Mouse (Mus musculus) megakaryocyte, adult 5-6 weeks (primary cell): ENCODE results near the gene Clcnkb. TPM values are rescaled to one million over a fixed set of nuclear protein-coding genes. Genes with fewer than 3 reads are reported as not detected.

Experiments used
- ATAC-seq: 2 replicates; pipeline ENCODE4 v1.8.0; 2016; ENCODE audit warnings: mild to moderate bottlenecking, inconsistent platforms; ENCODE audit not compliant: poor library complexity, severe bottlenecking
- total RNA-seq, 2 experiments: library from RNA; stranded (forward) in 1 of 2; stranded (reverse) in 1 of 2; fragments of 153-499, 151-499 nt in 1 of 2; fragments of 221-1000, 200-1000 nt in 1 of 2; gene quantifications; 2 replicates each; pipeline versions ENCODE4 v1.2.3 to v1.2.4; 2015 to 2017

The Clcnkb gene
- total RNA-seq (2015) (not detected in 2 replicates), total RNA-seq (2017) (not detected in 2 replicates)

GRCm38 (mm10) chr4:141415924-141416323, at the start of gene Clcnkb:
Clcnkb (minus strand) TSS chr4:141416014.
- ATAC-seq = no peak

- ATAC-seq = no peak
Observed at GRCm38 (mm10) chr4:141464722-141465121, 48.9 kb upstream of the Clcnkb start.

GRCm38 (mm10) chr4:141463472-141463871, 47.7 kb upstream of the Clcnkb start:
- ATAC-seq = no peak

- no peak for ATAC-seq
Observed at GRCm38 (mm10) chr4:141461576-141461975, 45.8 kb upstream of the Clcnkb start.

- ATAC-seq = no peak
Observed at GRCm38 (mm10) chr4:141461088-141461487, 45.3 kb upstream of the Clcnkb start.

- no peak for ATAC-seq
Observed at GRCm38 (mm10) chr4:141460481-141460880, 44.7 kb upstream of the Clcnkb start.

- ATAC-seq = no peak
Observed at GRCm38 (mm10) chr4:141459766-141460165, 44.0 kb upstream of the Clcnkb start.

- no peak for ATAC-seq
Observed at GRCm38 (mm10) chr4:141458888-141459287, 43.1 kb upstream of the Clcnkb start.

GRCm38 (mm10) chr4:141458236-141458635, 42.4 kb upstream of the Clcnkb start:
- ATAC-seq = no peak

- ATAC-seq = no peak
Observed at GRCm38 (mm10) chr4:141456193-141456938, 40.6 kb upstream of the Clcnkb start.

- no peak for ATAC-seq
Observed at GRCm38 (mm10) chr4:141455526-141455925, 39.7 kb upstream of the Clcnkb start.

GRCm38 (mm10) chr4:141454581-141455350, 39.0 kb upstream of the Clcnkb start:
- ATAC-seq = peak; percentile 85

- ATAC-seq = no peak
Observed at GRCm38 (mm10) chr4:141451916-141452450, 36.2 kb upstream of the Clcnkb start.

- ATAC-seq = no peak
Observed at GRCm38 (mm10) chr4:141451251-141451650, 35.4 kb upstream of the Clcnkb start.

GRCm38 (mm10) chr4:141446211-141446610, 30.4 kb upstream of the Clcnkb start:
- no peak for ATAC-seq

GRCm38 (mm10) chr4:141445328-141445720, 29.5 kb upstream of the Clcnkb start:
- ATAC-seq = no peak

GRCm38 (mm10) chr4:141444451-141445327, 28.9 kb upstream of the Clcnkb start, which contains the start of gene Zbtb17:
Zbtb17 (plus strand) TSS chr4:141444654.
- ATAC-seq = peak; percentile 99

GRCm38 (mm10) chr4:141443641-141444429, 28.0 kb upstream of the Clcnkb start:
- ATAC-seq = 0 out of 2 replicates have a peak, but pooled peaks have one; percentile 5

GRCm38 (mm10) chr4:141440877-141441276, 25.1 kb upstream of the Clcnkb start:
- ATAC-seq = no peak
